Mouse (Mus musculus): ENCODE measurements around the gene Vnn1.

Gene Vnn1

GRCm38 (mm10) chr10:23894601-23895349, at the start of gene Vnn1:
Gene Vnn1 (plus strand): TSS chr10:23894688.
- in situ Hi-C loops (cut with MseI, MboI), result no loop called here

GRCm38 (mm10) chr10:23851228-23851912, 43.1 kb upstream of the Vnn1 start, which contains the start of gene Vnn3:
Gene Vnn3 (plus strand): TSS chr10:23851462.
- in situ Hi-C loops (cut with MseI, MboI), result no loop called here

GRCm38 (mm10) chr10:23852096-23852495, 42.4 kb upstream of the Vnn1 start:
- in situ Hi-C loops (cut with MseI, MboI), result no loop called here

GRCm38 (mm10) chr10:23864362-23865312, 29.9 kb upstream of the Vnn1 start:
- in situ Hi-C loops (cut with MseI, MboI), result no loop called here

- in situ Hi-C loops (cut with MseI, MboI), result no loop called here
Measured at GRCm38 (mm10) chr10:23880695-23881094, 13.8 kb upstream of the Vnn1 start.

- in situ Hi-C loops (cut with MseI, MboI), result no loop called here
Measured at GRCm38 (mm10) chr10:23884910-23885309, 9.6 kb upstream of the Vnn1 start.

GRCm38 (mm10) chr10:23886060-23886459, 8.4 kb upstream of the Vnn1 start:
- in situ Hi-C loops (cut with MseI, MboI), result no loop called here

GRCm38 (mm10) chr10:23892987-23893386, 1.5 kb upstream of the Vnn1 start:
- in situ Hi-C loops (cut with MseI, MboI), result no loop called here

GRCm38 (mm10) chr10:23895376-23895775, 888 bp downstream of the Vnn1 start:
- in situ Hi-C loops (cut with MseI, MboI), result no loop called here

- in situ Hi-C loops (cut with MseI, MboI), result no loop called here
Measured at GRCm38 (mm10) chr10:23901119-23901518, 6.6 kb downstream of the Vnn1 start.

- in situ Hi-C loops (cut with MseI, MboI), result no loop called here
Measured at GRCm38 (mm10) chr10:23905661-23906060, 11.2 kb downstream of the Vnn1 start.

- in situ Hi-C loops (cut with MseI, MboI), result no loop called here
Measured at GRCm38 (mm10) chr10:23920056-23920455, 25.6 kb downstream of the Vnn1 start, which contains the start of gene Taar1. Gene Taar1 (plus strand): TSS chr10:23920356.

- in situ Hi-C loops (cut with MseI, MboI), result no loop called here
Measured at GRCm38 (mm10) chr10:23922468-23922867, 28.0 kb downstream of the Vnn1 start.

GRCm38 (mm10) chr10:23923941-23924340, 29.5 kb downstream of the Vnn1 start:
- in situ Hi-C loops (cut with MseI, MboI), result no loop called here

- in situ Hi-C loops (cut with MseI, MboI), result no loop called here
Measured at GRCm38 (mm10) chr10:23937613-23938012, 43.1 kb downstream of the Vnn1 start.

GRCm38 (mm10) chr10:23938312-23938711, 43.8 kb downstream of the Vnn1 start, which contains the start of gene Taar2:
Gene Taar2 (plus strand): TSS chr10:23938572.
- in situ Hi-C loops (cut with MseI, MboI), result no loop called here

- in situ Hi-C loops (cut with MseI, MboI), result no loop called here
Measured at GRCm38 (mm10) chr10:23942465-23942864, 48.0 kb downstream of the Vnn1 start.

- in situ Hi-C loops (cut with MseI, MboI), result no loop called here
Measured at GRCm38 (mm10) chr10:23948026-23948425, 53.5 kb downstream of the Vnn1 start.

GRCm38 (mm10) chr10:23949508-23950005, 55.1 kb downstream of the Vnn1 start, which contains the start of gene Taar3:
Gene Taar3 (plus strand): TSS chr10:23949558.
- in situ Hi-C loops (cut with MseI, MboI), result no loop called here

- in situ Hi-C loops (cut with MseI, MboI), result no loop called here
Measured at GRCm38 (mm10) chr10:23951714-23952113, 57.2 kb downstream of the Vnn1 start.
